Mouse (Mus musculus) forebrain, embryonic 14.5 days (tissue): ENCODE measurements around the gene Kctd18. TPM values are rescaled to one million over a fixed set of nuclear protein-coding genes. Genes with fewer than 3 reads are reported as not detected.
"Not testable (repeated sequence)": the region's sequence is repeated elsewhere in the genome, so short reads cannot be mapped to it uniquely, and the experiment has no call there.

Source experiments
- ATAC-seq: fragments of 200-750 bp; cut with Nextera tagmentation; 2 replicates; pipeline ENCODE4 v1.8.0; 2017; ENCODE audit warnings: mild to moderate bottlenecking, moderate library complexity
- DNase-seq: peaks from one replicate; pipeline ENCODE4 v3.0.0-alpha.2; 2015; ENCODE audit warnings: low spot score
- H3K27ac ChIP-seq: fragments of 300-500 bp; sonication (generic); 2 replicates; pipeline ENCODE4 v1.5.1; 2014; ENCODE audit warnings: low read depth, mild to moderate bottlenecking, control low read depth, low read length, moderate library complexity
- H3K27me3 ChIP-seq: fragments of 300-500 bp; sonication (generic); replicated peaks from 2 replicates; pipeline ENCODE4 v1.6.1; 2014; ENCODE audit warnings: low read length, control low read depth, mixed read lengths; ENCODE audit not compliant: control insufficient read depth, insufficient read depth
- H3K36me3 ChIP-seq: fragments of 300-500 bp; sonication (generic); 2 replicates; pipeline ENCODE4 v1.6.1; 2014; ENCODE audit warnings: low read length, control low read depth; ENCODE audit not compliant: control insufficient read depth, insufficient read depth
- H3K4me1 ChIP-seq: fragments of 300-500 bp; sonication (generic); 2 replicates; pipeline ENCODE4 v1.6.1; 2014; ENCODE audit warnings: antibody characterized with exemption, low read length, control low read depth; ENCODE audit not compliant: control insufficient read depth, insufficient read depth
- H3K4me2 ChIP-seq: fragments of 300-500 bp; sonication (generic); 2 replicates; pipeline ENCODE4 v1.6.1; 2014; ENCODE audit warnings: mild to moderate bottlenecking, control low read depth, low read length
- H3K4me3 ChIP-seq: fragments of 300-500 bp; sonication (generic); 2 replicates; pipeline ENCODE4 v1.5.1; 2014; ENCODE audit warnings: low read depth, low read length, control low read depth
- H3K9ac ChIP-seq: fragments of 300-500 bp; sonication (generic); 2 replicates; pipeline ENCODE4 v1.6.1; 2014; ENCODE audit warnings: mild to moderate bottlenecking, low read length, control low read depth, moderate library complexity
- H3K9me3 ChIP-seq: fragments of 300-500 bp; sonication (generic); replicated peaks from 2 replicates; pipeline ENCODE4 v1.6.1; 2016; ENCODE audit warnings: low read length, control low read depth, mixed read lengths; ENCODE audit not compliant: control insufficient read depth
- WGBS: fragments of 180-500 bp; shearing (Covaris S2); extraction: QIAGEN DNeasy Blood & Tissue Kit; methylation state at CpG from one replicate; pipeline ENCODE4 v1.1.7; 2014; 5-methylcytosine and 5-hydroxymethylcytosine counted together
- polyA plus RNA-seq: library from polyadenylated mRNA; unstranded; fragments of >200 nt; fragmentation: Nextera tagmentation; extraction: Ambion mirVana; gene quantifications from 2 replicates; pipeline ENCODE4 v1.2.1, GENCODE M21; 2014

Kctd18 gene
- polyA plus RNA-seq, 1 experiment from 2014 or later = 22.6 TPM

DNA sequence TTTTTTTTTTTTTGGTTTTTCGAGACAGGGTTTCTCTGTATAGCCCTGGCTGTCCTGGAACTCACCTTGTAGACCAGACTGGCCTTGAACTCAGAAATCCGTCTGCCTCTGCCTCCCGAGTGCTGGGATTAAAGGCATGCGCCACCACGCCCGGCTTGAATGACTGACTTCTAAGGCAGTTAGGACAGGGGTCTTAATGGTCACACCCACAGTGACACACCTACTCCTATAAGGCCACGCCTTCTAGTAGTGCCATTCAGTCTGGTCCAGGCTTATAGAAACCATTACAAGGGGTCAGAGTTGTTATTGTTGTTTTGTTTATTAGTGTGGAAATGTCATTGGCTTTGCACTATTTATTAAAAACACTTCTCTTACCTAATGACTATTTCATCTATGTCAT lies 12.4 kb downstream of the Kctd18 start:
- not testable (repeated sequence) for H3K27me3 ChIP-seq, ATAC-seq, DNase-seq, H3K27ac ChIP-seq, H3K9ac ChIP-seq, H3K4me1 ChIP-seq, H3K4me2 ChIP-seq, H3K4me3 ChIP-seq, H3K9me3 ChIP-seq
- H3K36me3 ChIP-seq = peaks cover 19% of the 10 kb centered on the region
- WGBS = 92% methylated on average over 7 of the region's 7 CpGs

DNA sequence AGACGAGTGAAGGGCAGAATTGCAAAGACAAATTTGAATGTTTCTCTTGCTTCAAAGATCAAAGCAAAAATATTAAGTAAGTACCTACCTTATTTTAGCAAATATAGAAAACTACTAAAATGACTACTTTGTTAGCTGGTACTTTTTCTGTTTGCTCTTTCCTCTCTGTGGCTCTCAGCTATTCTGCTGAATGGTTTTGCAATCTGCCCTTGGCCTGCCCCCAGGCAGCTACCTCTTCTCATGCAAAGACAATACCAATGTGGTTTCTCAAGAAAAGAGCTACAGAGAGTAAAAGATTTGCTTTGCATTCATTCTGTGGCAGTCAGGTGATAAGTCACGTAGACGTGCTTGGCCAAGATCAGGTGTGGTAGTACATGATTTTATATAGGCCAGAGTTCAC lies 20.6 kb downstream of the Kctd18 start:
- ATAC-seq (no peak), DNase-seq (no peak)
- no peaks in the 10 kb centered on the region for H3K9me3 ChIP-seq
- H3K4me3 ChIP-seq = no peak overlapping the region
- 79% methylated on average over 3 of the region's 3 CpGs for WGBS
- H3K36me3 ChIP-seq = peaks cover 9% of the 10 kb centered on the region; the same call in 1 of the 2 replicates
- H3K9ac ChIP-seq = no peak overlapping the region
- H3K4me2 ChIP-seq = no peak overlapping the region
- H3K4me1 ChIP-seq = peaks cover 10% of the 10 kb centered on the region
- H3K27ac ChIP-seq = no peak overlapping the region
- no peaks in the 10 kb centered on the region for H3K27me3 ChIP-seq

DNA sequence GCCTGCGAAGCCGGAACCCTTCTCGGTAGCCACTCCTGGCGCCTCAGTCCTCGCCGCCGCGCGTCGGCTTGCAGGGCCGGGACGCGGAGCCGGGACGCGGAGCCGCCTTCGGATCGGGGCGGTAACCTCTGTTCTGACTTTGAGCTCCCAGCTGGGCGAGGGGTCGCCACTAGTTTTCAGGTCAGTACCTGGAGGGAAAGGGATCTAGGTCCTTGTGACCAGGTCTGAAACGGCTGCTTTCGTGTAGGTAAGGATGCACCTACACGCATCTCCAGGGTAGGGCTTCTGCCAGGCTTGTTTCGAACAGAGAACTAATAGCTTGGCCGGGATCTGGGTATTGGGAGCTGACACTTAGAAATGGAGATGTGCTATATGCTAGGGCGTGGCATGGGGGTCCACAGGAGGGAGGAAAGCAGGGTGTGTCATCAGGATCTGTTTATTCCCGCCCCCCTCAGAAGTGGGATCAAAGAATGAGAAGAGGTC lies 22.6 kb downstream of the Kctd18 start:
- peak overlapping the region; percentile 49 for H3K27ac ChIP-seq

DNA sequence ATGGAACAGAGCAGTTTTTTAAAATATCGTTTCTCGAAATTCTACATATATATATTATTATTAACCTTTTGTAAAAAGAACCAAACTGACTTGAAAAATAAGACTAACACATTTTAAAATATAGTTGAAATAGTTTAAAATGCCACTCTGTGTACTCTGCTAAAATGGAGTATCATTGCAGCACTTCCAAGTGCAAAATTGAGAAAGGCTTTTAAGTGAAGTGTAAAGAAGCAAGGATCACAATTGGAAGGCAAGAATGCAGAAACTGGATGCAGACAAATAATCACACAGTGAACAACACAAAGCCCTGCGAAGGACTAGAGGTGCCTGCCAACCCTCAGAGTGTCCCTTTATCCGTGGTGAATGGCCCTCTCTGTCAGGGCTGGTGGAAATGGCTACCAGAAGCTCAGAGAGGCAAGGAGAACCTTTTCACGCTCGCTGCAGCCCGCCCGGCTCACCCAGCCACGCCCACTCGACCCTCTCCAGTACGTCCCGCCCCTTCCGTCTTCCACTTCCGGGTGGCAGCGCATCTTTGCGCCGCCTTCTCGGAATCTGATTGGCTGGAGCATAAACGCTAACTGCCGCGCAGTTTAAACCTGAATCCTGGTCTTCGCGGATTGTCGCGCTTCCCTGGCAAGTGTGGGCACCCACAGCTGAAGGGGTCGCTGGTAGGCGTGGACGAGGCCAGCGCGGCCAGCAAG lies 23.2 kb downstream of the Kctd18 start, which contains the start of gene Sgo2a:
Sgo2a (plus strand) TSS at position 540 of the 701 bp plus-strand sequence.
- 7% methylated on average over 29 of the region's 30 CpGs for WGBS

More for the DNA sequence above, 22.6 kb downstream of the Kctd18 start:
- DNase-seq (no peak), ATAC-seq (peak; percentile 49; the same call in 1 of the 2 replicates)
- Histone ChIP-seq H3K9ac (peak overlapping the region; percentile 68), H3K4me3 (peak overlapping the region; percentile 74), H3K36me3 (0 out of 2 replicates have a peak, but pooled peaks cover 5% of the 10 kb centered on the region), H3K4me1 (peaks cover 10% of the 10 kb centered on the region), H3K27me3 (no peaks in the 10 kb centered on the region), H3K9me3 (no peaks in the 10 kb centered on the region), H3K4me2 (peak overlapping the region; percentile 66)
- under 1% methylated on average over 29 of the region's 29 CpGs for WGBS

DNA sequence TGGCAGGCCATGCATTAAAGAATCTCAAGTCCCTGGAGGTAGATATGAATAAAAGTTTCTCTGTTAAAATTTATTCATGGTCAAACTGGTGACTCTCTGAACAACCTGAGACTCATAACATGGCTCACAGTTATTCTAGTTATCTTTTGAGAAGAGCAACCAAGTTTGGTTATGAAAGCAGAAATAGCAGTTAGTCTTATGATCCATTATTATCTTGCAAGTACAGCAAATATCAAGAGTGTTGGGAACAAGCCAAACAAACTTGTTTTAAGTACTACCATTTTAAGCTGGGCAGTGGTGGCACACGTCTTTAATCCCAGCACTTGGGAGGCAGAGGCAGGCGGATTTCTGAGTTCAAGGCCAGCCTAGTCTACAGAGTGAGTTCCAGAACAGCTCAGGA lies 27.5 kb downstream of the Kctd18 start:
- DNase-seq (no peak), ATAC-seq (no peak)
- no peaks in the 10 kb centered on the region for H3K36me3 ChIP-seq
- no peaks in the 10 kb centered on the region for H3K4me1 ChIP-seq
- no peak overlapping the region for H3K9ac ChIP-seq
- 79% methylated on average over 2 of the region's 2 CpGs for whole genome bisulfite sequencing
- H3K4me2 ChIP-seq = no peak overlapping the region
- no peak overlapping the region for H3K4me3 ChIP-seq
- no peaks in the 10 kb centered on the region for H3K9me3 ChIP-seq
- H3K27ac ChIP-seq = no peak overlapping the region
- no peaks in the 10 kb centered on the region for H3K27me3 ChIP-seq

More for the DNA sequence above, 23.2 kb downstream of the Kctd18 start, which contains the start of gene Sgo2a:
- Histone ChIP-seq H3K9ac (peak within 1 kb of the TSS; percentile 68), H3K9me3 (no peaks in the 10 kb centered on the region), H3K27ac (peak within 1 kb of the TSS; percentile 81), H3K27me3 (no peaks in the 10 kb centered on the region), H3K4me1 (peaks cover 10% of the 10 kb centered on the region), H3K36me3 (no peaks in the 10 kb centered on the region), H3K4me2 (peak within 1 kb of the TSS; percentile 66), H3K4me3 (peak within 1 kb of the TSS; percentile 74)
- DNase-seq (peak; percentile 99), ATAC-seq (peak; percentile 99)

DNA sequence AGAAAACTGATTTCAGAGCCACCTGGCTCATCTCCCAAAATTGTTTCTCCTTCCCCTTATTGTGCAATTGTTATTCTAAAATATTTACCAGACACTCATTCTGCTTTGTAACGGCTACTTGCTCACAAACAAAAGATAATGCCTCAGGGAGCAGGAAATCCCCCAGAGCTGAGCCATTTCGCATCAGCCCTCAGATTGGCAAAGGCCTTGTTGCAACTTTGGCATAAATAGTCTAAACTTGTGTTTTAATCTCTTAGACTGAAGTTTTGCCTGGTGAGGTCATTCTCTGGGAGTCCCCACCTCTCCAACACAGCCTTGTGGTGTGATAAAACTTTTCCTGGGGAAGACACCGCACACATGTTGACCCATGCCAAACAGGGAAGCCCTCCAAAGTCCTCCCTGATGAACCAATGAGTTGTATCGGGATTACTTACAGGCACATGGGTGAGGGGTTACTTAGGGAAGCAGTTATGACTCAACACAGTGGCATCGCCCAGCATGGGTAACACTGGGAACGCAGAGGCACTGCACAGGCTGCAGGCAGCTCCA lies 29.6 kb downstream of the Kctd18 start:
- no peaks in the 10 kb centered on the region for H3K9me3 ChIP-seq
- H3K4me2 ChIP-seq = no peak overlapping the region
- H3K4me1 ChIP-seq = no peaks in the 10 kb centered on the region
- H3K27ac ChIP-seq = no peak overlapping the region
- no peak overlapping the region for H3K9ac ChIP-seq
- ATAC-seq (no peak), DNase-seq (no peak)
- H3K27me3 ChIP-seq = no peaks in the 10 kb centered on the region
- H3K4me3 ChIP-seq = no peak overlapping the region
- H3K36me3 ChIP-seq = no peaks in the 10 kb centered on the region
- WGBS = 48% methylated on average over 6 of the region's 6 CpGs

DNA sequence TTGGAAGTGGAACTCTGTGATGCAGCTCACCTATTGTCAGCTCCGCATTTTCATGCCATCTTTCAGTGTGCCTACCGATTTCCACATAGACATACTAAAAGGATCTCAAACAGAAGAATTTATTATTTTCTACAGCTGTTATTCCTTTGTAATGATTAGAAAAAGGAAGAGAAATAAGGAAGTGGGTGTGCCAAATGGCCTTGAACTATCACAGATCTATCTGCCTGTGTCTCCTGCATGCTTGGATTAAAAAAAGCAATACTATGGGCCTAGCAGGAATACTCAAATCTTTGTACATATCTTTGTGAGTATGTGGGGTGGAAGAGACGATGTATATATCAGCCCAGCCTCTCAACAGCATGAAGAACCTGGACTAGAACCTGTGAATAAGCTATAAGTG lies 41.9 kb downstream of the Kctd18 start:
- no peaks in the 10 kb centered on the region for H3K9me3 ChIP-seq
- no peak overlapping the region for H3K27ac ChIP-seq
- H3K4me1 ChIP-seq = no peaks in the 10 kb centered on the region
- no peak overlapping the region for H3K9ac ChIP-seq
- H3K4me2 ChIP-seq = no peak overlapping the region
- 92% methylated on average over 3 of the region's 3 CpGs for WGBS
- ATAC-seq = no peak
- DNase-seq = no peak
- H3K27me3 ChIP-seq = no peaks in the 10 kb centered on the region
- no peaks in the 10 kb centered on the region for H3K36me3 ChIP-seq
- no peak overlapping the region for H3K4me3 ChIP-seq

DNA sequence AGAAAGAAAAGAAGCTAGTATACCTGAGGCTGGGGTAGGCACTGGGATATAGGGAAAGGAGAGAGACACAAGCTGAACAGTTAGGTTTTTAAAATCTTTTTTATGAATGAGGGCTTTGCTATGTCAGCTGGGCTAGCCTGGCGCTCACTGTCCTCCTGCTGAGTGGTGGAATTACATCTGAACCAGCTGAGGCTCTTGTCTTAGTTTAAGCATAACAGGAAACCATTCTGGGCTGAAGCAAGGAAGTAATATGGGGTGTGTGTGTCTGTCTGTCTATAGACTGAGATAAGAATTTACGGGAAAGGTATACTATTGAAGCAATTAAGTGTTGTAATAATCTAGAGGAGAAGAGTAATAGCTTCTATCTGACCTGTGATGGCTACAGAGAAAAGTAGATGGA lies 47.2 kb downstream of the Kctd18 start:
- Histone ChIP-seq H3K4me2 (no peak overlapping the region), H3K9me3 (no peaks in the 10 kb centered on the region), H3K9ac (no peak overlapping the region), H3K27me3 (no peaks in the 10 kb centered on the region), H3K36me3 (peaks cover 3% of the 10 kb centered on the region; the same call in 1 of the 2 replicates), H3K27ac (no peak overlapping the region), H3K4me3 (no peak overlapping the region), H3K4me1 (peaks cover 14% of the 10 kb centered on the region; the same call in 1 of the 2 replicates)
- no peak for DNase-seq
- 91% methylated on average over 2 of the region's 2 CpGs for WGBS
- no peak for ATAC-seq
